Mouse (Mus musculus): ENCODE results near the gene Ppm1e. TPM values are rescaled to one million over a fixed set of nuclear protein-coding genes. Genes with fewer than 3 reads are reported as not detected.

Ppm1e gene
- polyA plus RNA-seq, 1 experiment from 2014 or later = 1.4 TPM

GRCm38 (mm10) chr11:87367061-87367460 lies 8.2 kb upstream of the Ppm1e start:
- no peaks in the 10 kb centered on the region for H3K9me3 ChIP-seq (ENCODE audit: control insufficient read depth, low read length)
- no peak overlapping the region for H3K27ac ChIP-seq (ENCODE audit: low read length)
- H3K4me1 ChIP-seq (ENCODE audit: control insufficient read depth, insufficient read depth, low read length) = no peaks in the 10 kb centered on the region
- H3K4me3 ChIP-seq (ENCODE audit: low read length) = no peak overlapping the region
- H3K4me2 ChIP-seq (ENCODE audit: low read depth, low read length) = no peak overlapping the region
- WGBS = 82% methylated on average over 7 of the region's 7 CpGs
- no peak for ATAC-seq
- H3K9ac ChIP-seq (ENCODE audit: low read depth, low read length) = no peak overlapping the region
- H3K27me3 ChIP-seq (replicated peaks; ENCODE audit: control insufficient read depth, insufficient read depth, low read length) = no peaks in the 10 kb centered on the region
- H3K36me3 ChIP-seq (ENCODE audit: control insufficient read depth, insufficient read depth, low read length) = no peaks in the 10 kb centered on the region

DNA sequence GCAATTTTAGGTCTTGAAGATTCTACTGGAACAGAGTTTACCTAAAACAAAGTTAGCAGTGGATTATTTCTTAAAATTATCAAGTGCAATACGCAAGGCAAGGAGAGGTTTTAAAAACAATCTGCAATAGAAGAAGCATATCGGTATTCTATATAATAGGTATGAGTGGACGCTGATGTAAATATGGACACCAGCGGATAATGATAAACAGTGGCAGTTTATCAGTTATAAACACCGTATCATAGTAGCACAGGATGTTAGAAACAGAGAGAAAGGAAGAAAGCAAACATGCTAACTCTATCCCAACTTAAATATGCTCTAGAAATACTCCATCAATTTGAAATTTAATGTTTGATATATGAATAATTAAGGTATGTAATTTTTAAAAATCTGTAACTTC lies 6.3 kb upstream of the Ppm1e start:
- Histone ChIP-seq H3K27me3 (replicated peaks; ENCODE audit: control insufficient read depth, insufficient read depth, low read length) (no peaks in the 10 kb centered on the region; the same call in 1 of the 2 replicates), H3K27ac (ENCODE audit: low read length) (no peak overlapping the region), H3K36me3 (ENCODE audit: control insufficient read depth, insufficient read depth, low read length) (no peaks in the 10 kb centered on the region), H3K4me1 (ENCODE audit: control insufficient read depth, insufficient read depth, low read length) (no peaks in the 10 kb centered on the region), H3K9ac (ENCODE audit: low read depth, low read length) (no peak overlapping the region), H3K4me3 (ENCODE audit: low read length) (no peak overlapping the region), H3K9me3 (ENCODE audit: control insufficient read depth, low read length) (no peaks in the 10 kb centered on the region), H3K4me2 (ENCODE audit: low read depth, low read length) (no peak overlapping the region)
- no peak for ATAC-seq
- 85% methylated on average over 5 of the region's 5 CpGs for WGBS

DNA sequence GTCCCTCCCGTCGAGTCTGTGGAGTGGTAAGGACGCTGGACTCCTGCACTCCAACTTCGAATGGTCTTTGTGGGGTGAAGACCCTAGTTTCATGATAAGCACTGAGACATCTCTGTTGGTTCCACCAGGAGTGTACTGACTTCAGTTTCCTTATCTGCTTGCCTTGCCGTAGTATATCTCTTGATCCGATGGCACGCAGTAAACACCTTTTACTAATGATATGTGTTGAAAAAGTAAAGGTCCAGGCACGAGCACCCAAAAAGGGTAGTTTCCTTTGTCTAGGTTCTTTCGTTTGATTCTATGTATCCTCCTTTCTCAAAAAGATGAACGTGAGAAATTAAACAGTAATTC lies 414 bp upstream of the Ppm1e start:
- WGBS = 14% methylated on average over 10 of the region's 10 CpGs
- Histone ChIP-seq H3K9ac (ENCODE audit: low read depth, low read length) (peak overlapping the region; percentile 72), H3K4me3 (ENCODE audit: low read length) (peak overlapping the region; percentile 75), H3K36me3 (ENCODE audit: control insufficient read depth, insufficient read depth, low read length) (no peaks in the 10 kb centered on the region), H3K4me1 (ENCODE audit: control insufficient read depth, insufficient read depth, low read length) (peaks cover 3% of the 10 kb centered on the region), H3K27ac (ENCODE audit: low read length) (no peak overlapping the region), H3K9me3 (ENCODE audit: control insufficient read depth, low read length) (no peaks in the 10 kb centered on the region), H3K27me3 (replicated peaks; ENCODE audit: control insufficient read depth, insufficient read depth, low read length) (peaks cover 5% of the 10 kb centered on the region; the same call in 1 of the 2 replicates), H3K4me2 (ENCODE audit: low read depth, low read length) (peak overlapping the region; percentile 98)
- ATAC-seq = 0 out of 2 replicates have a peak, but pooled peaks have one; percentile 17

DNA sequence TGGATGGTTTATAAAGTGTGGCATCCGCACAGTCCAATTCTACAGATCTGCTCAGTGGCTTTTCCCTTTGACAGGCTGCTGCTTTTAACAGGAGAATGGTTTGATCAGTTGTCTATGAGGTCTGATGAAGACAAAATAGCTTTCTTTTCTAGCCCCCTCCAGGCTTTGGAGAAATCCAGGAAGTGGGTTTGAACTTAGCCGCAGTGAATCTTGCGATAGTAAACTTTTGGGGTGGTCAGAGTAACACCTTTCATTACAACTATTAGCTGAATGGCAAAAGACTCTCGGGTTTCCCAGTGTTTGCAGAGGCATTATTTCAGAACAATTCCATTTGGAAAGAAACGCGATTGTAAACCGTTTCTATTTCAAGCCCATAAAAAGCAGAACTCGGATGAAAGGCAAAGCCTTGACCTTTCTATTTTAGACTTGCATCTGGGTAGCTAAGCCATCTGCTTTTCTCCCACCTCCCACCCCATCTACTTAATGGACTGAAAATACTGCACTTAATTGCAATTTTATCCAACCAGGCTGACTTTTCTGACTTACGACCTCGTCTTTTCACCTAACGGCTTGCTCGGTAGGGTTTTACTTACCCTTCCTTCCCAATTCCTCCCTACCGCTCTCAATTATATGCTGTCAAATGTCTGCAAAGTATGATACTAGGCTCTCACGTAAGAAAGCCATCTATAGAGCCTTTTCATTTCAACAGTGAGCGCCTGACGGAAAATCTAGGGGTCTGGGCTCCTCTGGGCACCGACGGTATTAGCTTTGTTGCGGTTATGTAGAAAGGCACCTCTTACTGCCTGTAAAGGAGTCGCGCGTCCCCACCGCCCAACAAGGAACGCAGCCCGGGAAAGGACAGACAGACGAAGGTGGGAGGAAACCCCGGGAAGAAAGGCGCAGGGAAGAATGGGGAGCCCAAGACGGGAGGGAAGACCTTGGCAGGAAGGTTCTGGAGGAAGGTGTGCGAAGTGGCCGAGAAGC lies 1.2 kb downstream of the Ppm1e start:
- H3K4me3 ChIP-seq (ENCODE audit: low read length) = peak overlapping the region; percentile 75
- peaks cover 5% of the 10 kb centered on the region; the same call in 1 of the 2 replicates for H3K27me3 ChIP-seq (replicated peaks; ENCODE audit: control insufficient read depth, insufficient read depth, low read length)
- 7% methylated on average over 31 of the region's 31 CpGs for WGBS
- H3K36me3 ChIP-seq (ENCODE audit: control insufficient read depth, insufficient read depth, low read length) = no peaks in the 10 kb centered on the region
- peak overlapping the region; percentile 72 for H3K9ac ChIP-seq (ENCODE audit: low read depth, low read length)
- no peak overlapping the region for H3K27ac ChIP-seq (ENCODE audit: low read length)
- peak overlapping the region; percentile 98 for H3K4me2 ChIP-seq (ENCODE audit: low read depth, low read length)
- H3K9me3 ChIP-seq (ENCODE audit: control insufficient read depth, low read length) = no peaks in the 10 kb centered on the region
- H3K4me1 ChIP-seq (ENCODE audit: control insufficient read depth, insufficient read depth, low read length) = peaks cover 3% of the 10 kb centered on the region
- no peak; the same call in 1 of the 2 replicates for ATAC-seq

DNA sequence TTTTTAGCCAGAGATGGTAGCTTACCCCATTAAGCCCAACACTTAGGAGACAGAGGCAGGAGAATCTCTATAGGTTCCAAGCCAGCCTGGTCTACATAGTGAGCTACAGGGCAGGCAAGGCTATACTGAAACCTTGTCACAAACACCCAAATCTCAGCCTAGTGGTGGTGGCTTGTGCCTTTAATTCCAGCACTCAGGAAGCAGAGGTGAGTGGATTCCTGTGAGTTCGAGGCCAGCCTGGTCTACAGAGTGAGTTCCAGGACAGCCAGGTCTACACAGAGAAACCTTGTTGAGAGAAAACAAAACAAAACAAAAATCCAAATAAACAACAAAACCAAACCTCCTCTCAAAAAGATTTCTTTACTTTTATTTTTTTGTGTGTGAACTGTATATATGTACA lies 4.0 kb downstream of the Ppm1e start:
- 100% methylated on average over 1 of the region's 1 CpGs for WGBS
- H3K36me3 ChIP-seq (ENCODE audit: control insufficient read depth, insufficient read depth, low read length) = no peaks in the 10 kb centered on the region
- no peak overlapping the region for H3K9ac ChIP-seq (ENCODE audit: low read depth, low read length)

GRCm38 (mm10) chr11:87353646-87354170 lies 5.1 kb downstream of the Ppm1e start:
- Histone ChIP-seq H3K4me1 (ENCODE audit: control insufficient read depth, insufficient read depth, low read length) (peaks cover 3% of the 10 kb centered on the region), H3K9me3 (ENCODE audit: control insufficient read depth, low read length) (no peaks in the 10 kb centered on the region), H3K4me2 (ENCODE audit: low read depth, low read length) (no peak overlapping the region), H3K27me3 (replicated peaks; ENCODE audit: control insufficient read depth, insufficient read depth, low read length) (peaks cover 5% of the 10 kb centered on the region; the same call in 1 of the 2 replicates), H3K36me3 (ENCODE audit: control insufficient read depth, insufficient read depth, low read length) (no peaks in the 10 kb centered on the region), H3K27ac (ENCODE audit: low read length) (no peak overlapping the region), H3K4me3 (ENCODE audit: low read length) (no peak overlapping the region), H3K9ac (ENCODE audit: low read depth, low read length) (no peak overlapping the region)
- no peak for ATAC-seq
- WGBS = 80% methylated on average over 7 of the region's 7 CpGs

More for the DNA sequence above, 4.0 kb downstream of the Ppm1e start:
- Histone ChIP-seq H3K27ac (ENCODE audit: low read length) (no peak overlapping the region), H3K9me3 (ENCODE audit: control insufficient read depth, low read length) (no peaks in the 10 kb centered on the region), H3K4me1 (ENCODE audit: control insufficient read depth, insufficient read depth, low read length) (peaks cover 3% of the 10 kb centered on the region), H3K4me3 (ENCODE audit: low read length) (no peak overlapping the region), H3K27me3 (replicated peaks; ENCODE audit: control insufficient read depth, insufficient read depth, low read length) (peaks cover 5% of the 10 kb centered on the region; the same call in 1 of the 2 replicates), H3K4me2 (ENCODE audit: low read depth, low read length) (no peak overlapping the region)
- ATAC-seq = no peak

DNA sequence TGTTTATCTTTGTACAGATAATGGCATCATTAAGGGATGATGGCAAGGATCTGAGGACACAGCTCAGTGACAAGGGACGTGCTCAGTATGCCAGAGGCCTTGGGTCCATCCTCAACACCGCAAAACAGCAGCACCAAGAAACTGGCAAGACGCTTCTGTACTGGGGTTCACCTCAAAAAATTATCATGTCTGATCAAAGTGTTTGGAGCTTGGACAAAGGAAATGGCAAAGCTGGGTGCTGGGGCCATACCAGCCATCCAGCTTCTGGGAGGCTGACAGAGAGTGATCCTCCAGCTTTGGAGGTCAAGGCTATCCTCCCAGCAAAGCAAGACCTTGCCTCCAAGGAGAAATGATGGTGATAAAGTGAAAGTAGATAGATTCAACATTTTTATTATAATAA lies 32.4 kb downstream of the Ppm1e start:
- Histone ChIP-seq H3K36me3 (ENCODE audit: control insufficient read depth, insufficient read depth, low read length) (no peaks in the 10 kb centered on the region), H3K27ac (ENCODE audit: low read length) (no peak overlapping the region), H3K9ac (ENCODE audit: low read depth, low read length) (no peak overlapping the region), H3K4me3 (ENCODE audit: low read length) (no peak overlapping the region), H3K27me3 (replicated peaks; ENCODE audit: control insufficient read depth, insufficient read depth, low read length) (no peaks in the 10 kb centered on the region), H3K4me1 (ENCODE audit: control insufficient read depth, insufficient read depth, low read length) (no peaks in the 10 kb centered on the region), H3K9me3 (ENCODE audit: control insufficient read depth, low read length) (no peaks in the 10 kb centered on the region), H3K4me2 (ENCODE audit: low read depth, low read length) (no peak overlapping the region)
- 72% methylated on average over 3 of the region's 3 CpGs for WGBS
- no peak for ATAC-seq

GRCm38 (mm10) chr11:87322558-87322957 lies 36.3 kb downstream of the Ppm1e start:
- ATAC-seq = no peak
- no peak overlapping the region for H3K4me3 ChIP-seq (ENCODE audit: low read length)
- no peaks in the 10 kb centered on the region for H3K9me3 ChIP-seq (ENCODE audit: control insufficient read depth, low read length)
- no peaks in the 10 kb centered on the region for H3K36me3 ChIP-seq (ENCODE audit: control insufficient read depth, insufficient read depth, low read length)
- no peak overlapping the region for H3K27ac ChIP-seq (ENCODE audit: low read length)
- no peaks in the 10 kb centered on the region for H3K27me3 ChIP-seq (replicated peaks; ENCODE audit: control insufficient read depth, insufficient read depth, low read length)
- H3K4me1 ChIP-seq (ENCODE audit: control insufficient read depth, insufficient read depth, low read length) = no peaks in the 10 kb centered on the region
- H3K4me2 ChIP-seq (ENCODE audit: low read depth, low read length) = no peak overlapping the region
- 48% methylated on average over 8 of the region's 8 CpGs for WGBS
- H3K9ac ChIP-seq (ENCODE audit: low read depth, low read length) = no peak overlapping the region

GRCm38 (mm10) chr11:87320007-87320406 lies 38.8 kb downstream of the Ppm1e start:
- ATAC-seq = no peak
- no peak overlapping the region for H3K4me3 ChIP-seq (ENCODE audit: low read length)
- WGBS = 51% methylated on average over 5 of the region's 5 CpGs
- no peaks in the 10 kb centered on the region for H3K4me1 ChIP-seq (ENCODE audit: control insufficient read depth, insufficient read depth, low read length)
- no peak overlapping the region for H3K9ac ChIP-seq (ENCODE audit: low read depth, low read length)
- H3K4me2 ChIP-seq (ENCODE audit: low read depth, low read length) = no peak overlapping the region
- no peak overlapping the region for H3K27ac ChIP-seq (ENCODE audit: low read length)
- H3K27me3 ChIP-seq (replicated peaks; ENCODE audit: control insufficient read depth, insufficient read depth, low read length) = no peaks in the 10 kb centered on the region
- no peaks in the 10 kb centered on the region for H3K36me3 ChIP-seq (ENCODE audit: control insufficient read depth, insufficient read depth, low read length)
- no peaks in the 10 kb centered on the region for H3K9me3 ChIP-seq (ENCODE audit: control insufficient read depth, low read length)
